Mouse (Mus musculus): Measurements from ENCODE around the gene Ifi207. TPM values are rescaled to one million over a fixed set of nuclear protein-coding genes. Genes with fewer than 3 reads are reported as not detected.
"Not testable (repeated sequence)": the region's sequence is repeated elsewhere in the genome, so short reads cannot be mapped to it uniquely, and the experiment has no call there.

The Ifi207 gene
- polyA plus RNA-seq, 1 experiment from 2014 or later: 0.57 TPM

DNA sequence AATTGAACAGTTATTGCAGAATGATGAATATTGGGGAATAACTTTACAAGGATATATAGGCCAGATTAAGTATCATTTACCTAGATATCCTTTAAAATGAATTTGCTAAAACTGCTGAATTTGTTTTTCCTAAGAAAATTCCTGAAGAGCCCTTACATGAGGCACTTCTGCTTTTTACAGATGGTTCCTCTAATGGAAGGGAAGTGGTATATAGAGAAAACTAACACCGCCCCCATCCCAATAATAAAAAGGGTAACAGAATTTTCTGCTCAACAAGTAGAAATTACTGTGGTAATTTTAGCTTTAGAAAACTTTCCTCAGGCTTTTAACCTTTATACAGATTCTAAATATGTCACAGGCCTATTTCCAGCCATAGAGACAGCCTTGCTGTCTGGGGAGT is 47.3 kb downstream of the Ifi207 start:
- DNase-seq (ENCODE audit: low spot score) (no peak), ATAC-seq (ENCODE audit: insufficient read depth, low FRiP score, low TSS enrichment) (no peak)
- Histone ChIP-seq H3K27me3 (ENCODE audit: control insufficient read depth, insufficient read depth, low read length) (no peaks in the 10 kb centered on the region), H3K4me1 (ENCODE audit: control insufficient read depth, insufficient read depth, low read length) (no peaks in the 10 kb centered on the region), H3K9ac (ENCODE audit: low read length) (no peak overlapping the region), H3K9me3 (ENCODE audit: control insufficient read depth, low read length) (no peaks in the 10 kb centered on the region), H3K27ac (ENCODE audit: low read depth, low read length) (no peak overlapping the region), H3K36me3 (ENCODE audit: control insufficient read depth, insufficient read depth, low read length) (no peaks in the 10 kb centered on the region), H3K4me2 (ENCODE audit: low read depth) (no peak overlapping the region), H3K4me3 (ENCODE audit: low read depth, low read length) (no peak overlapping the region)
- WGBS: 90% methylated on average over 1 of the region's 1 CpGs

DNA sequence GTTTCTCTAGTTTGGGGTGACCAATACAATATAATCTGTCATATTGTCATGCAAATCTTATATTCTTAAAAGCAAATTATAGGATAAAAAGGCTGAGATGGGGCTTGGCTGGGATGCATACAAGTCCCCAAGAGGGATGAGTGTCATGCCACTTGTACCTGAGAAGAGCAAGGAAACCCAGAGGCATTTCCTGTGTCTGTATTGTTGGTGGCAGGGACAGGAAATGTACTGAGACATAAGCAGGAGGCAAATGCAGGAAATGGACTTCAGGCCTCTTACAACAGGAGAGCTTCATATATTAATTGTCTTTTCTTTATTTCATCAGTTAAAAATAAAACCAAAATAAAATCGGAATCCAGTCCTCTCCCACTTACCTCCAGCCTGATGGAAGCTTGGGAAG is 62.9 kb downstream of the Ifi207 start:
- 96% methylated on average over 1 of the region's 1 CpGs for WGBS

DNA sequence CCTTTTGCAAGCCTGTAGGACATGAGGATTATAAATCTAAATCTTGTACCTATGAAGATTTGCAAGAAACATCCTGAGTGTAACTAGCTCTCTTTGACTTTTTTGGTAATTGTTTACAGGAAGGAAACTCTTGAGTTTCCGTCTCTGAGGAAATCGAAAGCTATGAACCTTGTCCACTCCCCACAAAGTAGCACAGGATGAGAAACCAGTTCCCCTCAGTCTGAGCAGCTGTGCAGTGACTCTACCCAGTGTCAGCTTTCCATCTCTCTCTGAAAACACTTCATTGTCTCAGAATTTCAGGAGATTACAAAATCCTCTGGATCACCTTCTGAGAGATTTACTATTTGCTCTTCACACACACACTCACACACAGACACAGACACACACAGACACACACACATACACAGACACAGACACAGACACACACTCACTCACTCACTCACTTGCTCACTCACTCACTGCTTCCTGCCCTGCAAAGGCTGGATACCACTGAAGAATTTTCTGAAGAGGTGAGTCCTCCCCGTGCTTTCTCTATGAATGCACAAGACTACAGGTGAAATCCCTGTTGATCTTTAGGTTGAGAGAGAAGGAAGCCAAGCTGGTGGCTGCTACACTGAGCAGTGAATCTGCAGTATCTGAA is 68.0 kb downstream of the Ifi207 start, which contains the start of gene Ifi208:
Ifi208 (plus strand) TSS at position 218 of the 640 bp plus-strand sequence.
- H3K4me1 ChIP-seq (ENCODE audit: control insufficient read depth, insufficient read depth, low read length); H3K27me3 ChIP-seq (ENCODE audit: control insufficient read depth, insufficient read depth, low read length); H3K9me3 ChIP-seq (ENCODE audit: control insufficient read depth, low read length); H3K36me3 ChIP-seq (ENCODE audit: control insufficient read depth, insufficient read depth, low read length); DNase-seq (ENCODE audit: low spot score); H3K9ac ChIP-seq (ENCODE audit: low read length); H3K4me3 ChIP-seq (ENCODE audit: low read depth, low read length); H3K27ac ChIP-seq (ENCODE audit: low read depth, low read length); ATAC-seq (ENCODE audit: insufficient read depth, low FRiP score, low TSS enrichment); H3K4me2 ChIP-seq (ENCODE audit: low read depth): not testable (repeated sequence)
- 54% methylated on average over 3 of the region's 3 CpGs for WGBS

More for the DNA sequence above, 62.9 kb downstream of the Ifi207 start:
- ATAC-seq (ENCODE audit: insufficient read depth, low FRiP score, low TSS enrichment); H3K9me3 ChIP-seq (ENCODE audit: control insufficient read depth, low read length); H3K36me3 ChIP-seq (ENCODE audit: control insufficient read depth, insufficient read depth, low read length); H3K4me2 ChIP-seq (ENCODE audit: low read depth); H3K27me3 ChIP-seq (ENCODE audit: control insufficient read depth, insufficient read depth, low read length); H3K4me1 ChIP-seq (ENCODE audit: control insufficient read depth, insufficient read depth, low read length); H3K27ac ChIP-seq (ENCODE audit: low read depth, low read length); H3K9ac ChIP-seq (ENCODE audit: low read length); DNase-seq (ENCODE audit: low spot score); H3K4me3 ChIP-seq (ENCODE audit: low read depth, low read length): not testable (repeated sequence)

Other genes with a start within 250 kb of the Ifi207 start
- not detected in 2 replicates for gene Ifi214, start 205.8 kb downstream of the Ifi207 start, polyA plus RNA-seq (2014; fragmentation: Nextera tagmentation; extraction: Ambion mirVana)
- gene Ifi213, start 142.5 kb downstream of the Ifi207 start, polyA plus RNA-seq (2014; fragmentation: Nextera tagmentation; extraction: Ambion mirVana): not detected in 2 replicates
- gene Ifi209, start 110.8 kb downstream of the Ifi207 start, polyA plus RNA-seq (2014; fragmentation: Nextera tagmentation; extraction: Ambion mirVana): not detected in 2 replicates
- gene Ifi208, start 68.1 kb downstream of the Ifi207 start, polyA plus RNA-seq (2014; fragmentation: Nextera tagmentation; extraction: Ambion mirVana): not detected in 2 replicates
- 0.56 and 0.88 TPM in 2 replicates for gene Ifi204, start 25.2 kb upstream of the Ifi207 start, polyA plus RNA-seq (2014; fragmentation: Nextera tagmentation; extraction: Ambion mirVana)
- 0.50 and 0.93 TPM in 2 replicates for gene Ifi211, start 171.3 kb upstream of the Ifi207 start, polyA plus RNA-seq (2014; fragmentation: Nextera tagmentation; extraction: Ambion mirVana)
- 0.42 and 0.48 TPM in 2 replicates for gene Mndal, start 200.7 kb upstream of the Ifi207 start, polyA plus RNA-seq (2014; fragmentation: Nextera tagmentation; extraction: Ambion mirVana)
- gene Ifi203, start 200.9 kb upstream of the Ifi207 start, polyA plus RNA-seq (2014; fragmentation: Nextera tagmentation; extraction: Ambion mirVana): 0.49 TPM in 1 of 2 replicates, not detected in the other
- gene Ifi202b, start 241.0 kb upstream of the Ifi207 start, polyA plus RNA-seq (2014; fragmentation: Nextera tagmentation; extraction: Ambion mirVana): not detected in 2 replicates